Mouse (Mus musculus) midbrain, embryonic 16.5 days (tissue): Measurements from ENCODE around the gene Hsd17b2. TPM values are rescaled to one million over a fixed set of nuclear protein-coding genes. Genes with fewer than 3 reads are reported as not detected.

Experiments used
- ATAC-seq: fragments of 200-750 bp; cut with Nextera tagmentation; 2 replicates; pipeline ENCODE4 v1.8.0; 2017; ENCODE audit warnings: moderate TSS enrichment
- H3K27ac ChIP-seq: fragments of 300-500 bp; sonication (generic); 2 replicates; pipeline ENCODE4 v1.5.1; 2014; ENCODE audit warnings: mild to moderate bottlenecking, low read length, mixed read lengths
- H3K27me3 ChIP-seq: fragments of 300-500 bp; sonication (generic); 2 replicates; pipeline ENCODE4 v1.6.1; 2014; ENCODE audit warnings: low read depth, low read length, mixed read lengths; ENCODE audit not compliant: control insufficient read depth, insufficient read depth
- H3K36me3 ChIP-seq: fragments of 300-500 bp; sonication (generic); 2 replicates; pipeline ENCODE4 v1.6.1; 2014; ENCODE audit warnings: mild to moderate bottlenecking, low read length, moderate library complexity, mixed read lengths; ENCODE audit not compliant: control insufficient read depth, insufficient read depth
- H3K4me1 ChIP-seq: fragments of 300-500 bp; sonication (generic); 2 replicates; pipeline ENCODE4 v1.6.1; 2014; ENCODE audit warnings: mild to moderate bottlenecking, low read length, mixed read lengths; ENCODE audit not compliant: control insufficient read depth, insufficient read depth
- H3K4me2 ChIP-seq: fragments of 300-500 bp; sonication (generic); 2 replicates; pipeline ENCODE4 v1.6.1; 2014; ENCODE audit warnings: mild to moderate bottlenecking, low read length, mixed read lengths
- H3K4me3 ChIP-seq: fragments of 300-500 bp; sonication (generic); 2 replicates; pipeline ENCODE4 v1.5.1; 2014; ENCODE audit warnings: low read depth, mild to moderate bottlenecking, low read length, moderate library complexity, mixed read lengths
- H3K9ac ChIP-seq: fragments of 300-500 bp; sonication (generic); 2 replicates; pipeline ENCODE4 v1.6.1; 2014; ENCODE audit warnings: low read depth, low read length, mixed read lengths
- H3K9me3 ChIP-seq: fragments of 300-500 bp; sonication (generic); replicated peaks from 2 replicates; pipeline ENCODE4 v1.6.1; 2014; ENCODE audit warnings: mild to moderate bottlenecking, low read length, mixed read lengths; ENCODE audit not compliant: control insufficient read depth, poor library complexity, severe bottlenecking
- WGBS: fragments of 180-500 bp; shearing (Covaris S2); extraction: QIAGEN DNeasy Blood & Tissue Kit; methylation state at CpG from one replicate; pipeline ENCODE4 v1.1.7; 2014; 5-methylcytosine and 5-hydroxymethylcytosine counted together
- polyA plus RNA-seq: library from polyadenylated mRNA; unstranded; fragments of >200 nt; fragmentation: Nextera tagmentation; extraction: Ambion mirVana; gene quantifications from 2 replicates; pipeline ENCODE4 v1.2.1, GENCODE M21; 2015

Gene Hsd17b2
- polyA plus RNA-seq, 1 experiment from 2014 or later, result 0.29 TPM

- H3K27ac ChIP-seq, result no peak overlapping the region
- WGBS, result 87% methylated on average over 8 of the region's 9 CpGs
- H3K4me1 ChIP-seq, result no peaks in the 10 kb centered on the region
- no peaks in the 10 kb centered on the region for H3K27me3 ChIP-seq
- H3K9me3 ChIP-seq, result no peaks in the 10 kb centered on the region
- H3K4me3 ChIP-seq, result no peak overlapping the region
- H3K9ac ChIP-seq, result no peak overlapping the region
- no peak for ATAC-seq
- no peak overlapping the region for H3K4me2 ChIP-seq
- H3K36me3 ChIP-seq, result no peaks in the 10 kb centered on the region
These were observed 46.4 kb downstream of the Hsd17b2 start for GRCm38 (mm10) chr8:117747886-117748730.

DNA sequence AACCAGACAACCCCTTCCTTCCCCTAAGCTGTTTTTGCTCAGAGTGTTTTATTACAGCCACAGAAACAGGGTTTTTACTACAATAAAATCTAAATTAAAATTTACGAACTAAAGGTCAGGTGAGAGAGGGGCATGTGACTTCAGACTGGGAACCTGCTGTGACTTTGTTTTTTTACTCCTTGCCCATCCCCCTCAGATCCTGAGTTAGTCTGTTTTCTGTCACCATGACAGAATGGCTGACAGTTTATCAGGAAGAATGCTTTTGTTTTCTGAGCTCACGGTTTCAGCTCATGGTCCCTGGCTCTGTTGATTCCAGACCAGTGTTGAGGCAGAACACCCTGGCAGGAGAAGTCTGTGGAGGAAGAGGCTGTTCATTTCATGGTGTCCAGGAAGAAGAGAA is 47.7 kb downstream of the Hsd17b2 start:
- Histone ChIP-seq H3K9ac (no peak overlapping the region), H3K4me3 (no peak overlapping the region), H3K27me3 (no peaks in the 10 kb centered on the region), H3K9me3 (no peaks in the 10 kb centered on the region), H3K27ac (no peak overlapping the region), H3K36me3 (no peaks in the 10 kb centered on the region), H3K4me2 (no peak overlapping the region), H3K4me1 (no peaks in the 10 kb centered on the region)
- ATAC-seq, result no peak
- 48% methylated on average over 2 of the region's 2 CpGs for WGBS

GRCm38 (mm10) chr8:117757900-117758299 is 56.2 kb downstream of the Hsd17b2 start:
- Histone ChIP-seq H3K9ac (no peak overlapping the region), H3K4me3 (no peak overlapping the region), H3K27ac (no peak overlapping the region), H3K4me2 (no peak overlapping the region), H3K9me3 (0 out of 2 replicates have a peak, but pooled peaks cover 2% of the 10 kb centered on the region), H3K36me3 (no peaks in the 10 kb centered on the region), H3K27me3 (no peaks in the 10 kb centered on the region), H3K4me1 (no peaks in the 10 kb centered on the region)
- 89% methylated on average over 11 of the region's 11 CpGs for WGBS
- ATAC-seq, result no peak

DNA sequence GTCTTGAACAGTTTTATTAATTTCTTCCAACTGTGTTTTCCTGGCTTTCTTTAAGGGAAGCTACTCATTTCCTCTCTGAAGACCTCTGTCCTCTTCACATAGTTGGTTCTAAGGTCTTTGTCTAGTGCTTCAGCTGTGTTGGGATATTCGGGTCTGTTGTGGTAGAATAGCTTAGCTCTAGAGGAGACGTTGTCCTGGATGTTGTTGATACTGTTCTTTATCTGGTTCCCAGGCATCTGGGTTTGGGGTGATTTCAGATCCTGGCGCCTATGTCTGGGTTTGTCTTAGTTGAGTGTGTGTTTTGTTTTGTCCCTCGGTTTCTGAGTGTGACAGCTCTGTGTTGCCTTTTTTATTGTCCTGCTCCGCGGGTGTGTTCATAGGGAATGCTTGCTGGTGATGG is 61.1 kb downstream of the Hsd17b2 start:
- 90% methylated on average over 6 of the region's 6 CpGs for WGBS
- H3K36me3 ChIP-seq, result no peaks in the 10 kb centered on the region
- H3K9ac ChIP-seq, result no peak overlapping the region
- 0 out of 2 replicates have a peak, but pooled peaks cover 2% of the 10 kb centered on the region for H3K9me3 ChIP-seq
- ATAC-seq, result no peak
- H3K27ac ChIP-seq, result no peak overlapping the region
- H3K27me3 ChIP-seq, result no peaks in the 10 kb centered on the region
- no peaks in the 10 kb centered on the region for H3K4me1 ChIP-seq
- no peak overlapping the region for H3K4me3 ChIP-seq
- no peak overlapping the region for H3K4me2 ChIP-seq

- Histone ChIP-seq H3K4me2 (no peak overlapping the region), H3K4me1 (no peaks in the 10 kb centered on the region), H3K9me3 (0 out of 2 replicates have a peak, but pooled peaks cover 2% of the 10 kb centered on the region), H3K36me3 (no peaks in the 10 kb centered on the region), H3K27ac (no peak overlapping the region), H3K27me3 (no peaks in the 10 kb centered on the region), H3K4me3 (no peak overlapping the region), H3K9ac (no peak overlapping the region)
- WGBS, result 76% methylated on average over 4 of the region's 4 CpGs
- no peak for ATAC-seq
These were observed 62.9 kb downstream of the Hsd17b2 start for GRCm38 (mm10) chr8:117764625-117765024.

DNA sequence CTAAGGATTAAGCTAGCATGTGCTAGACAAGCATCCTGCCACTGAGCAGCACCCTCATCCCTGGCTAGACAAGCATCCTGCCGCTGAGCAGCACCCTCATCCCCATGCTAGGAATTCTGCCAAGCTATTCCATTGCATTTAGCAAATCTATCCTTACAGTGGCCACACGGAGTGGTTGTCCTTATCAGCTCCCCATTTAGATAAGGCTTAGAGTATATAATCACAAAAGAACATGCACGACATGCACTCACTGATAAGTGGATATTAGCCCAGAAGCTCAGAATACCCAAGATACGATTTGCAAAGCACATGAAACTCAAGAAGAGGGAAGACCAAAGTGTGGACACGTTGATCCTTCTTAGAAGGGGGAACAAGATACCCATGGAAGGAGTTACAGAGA is 64.2 kb downstream of the Hsd17b2 start:
- Histone ChIP-seq H3K4me3 (no peak overlapping the region), H3K9me3 (0 out of 2 replicates have a peak, but pooled peaks cover 2% of the 10 kb centered on the region), H3K4me1 (no peaks in the 10 kb centered on the region), H3K36me3 (no peaks in the 10 kb centered on the region), H3K4me2 (no peak overlapping the region), H3K27ac (no peak overlapping the region), H3K27me3 (no peaks in the 10 kb centered on the region), H3K9ac (no peak overlapping the region)
- WGBS, result 72% methylated on average over 5 of the region's 5 CpGs
- ATAC-seq, result no peak

DNA sequence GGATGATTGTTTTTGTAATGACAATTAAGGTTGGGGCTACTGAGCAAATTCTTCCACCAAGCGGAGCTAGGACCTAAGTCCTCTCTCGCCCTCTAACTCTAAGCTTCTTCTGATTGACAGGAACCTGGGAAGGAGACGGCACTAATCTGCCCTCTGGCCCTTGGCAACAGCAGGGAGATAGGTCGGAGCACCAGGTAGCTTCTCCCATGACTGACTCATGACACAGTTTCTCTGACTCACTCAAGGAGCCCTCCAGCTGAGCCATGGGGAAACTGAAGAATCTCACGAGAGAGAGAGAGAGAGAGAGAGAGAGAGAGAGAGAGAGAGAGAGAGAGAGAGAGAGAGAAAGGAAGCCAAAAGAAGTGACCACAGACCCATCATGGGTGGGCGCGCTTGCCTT is 67.3 kb downstream of the Hsd17b2 start:
- Histone ChIP-seq H3K27ac (no peak overlapping the region), H3K4me2 (no peak overlapping the region), H3K4me3 (no peak overlapping the region), H3K9me3 (no peaks in the 10 kb centered on the region), H3K4me1 (no peaks in the 10 kb centered on the region), H3K36me3 (no peaks in the 10 kb centered on the region), H3K9ac (no peak overlapping the region), H3K27me3 (no peaks in the 10 kb centered on the region)
- 65% methylated on average over 7 of the region's 7 CpGs for WGBS
- ATAC-seq, result no peak

DNA sequence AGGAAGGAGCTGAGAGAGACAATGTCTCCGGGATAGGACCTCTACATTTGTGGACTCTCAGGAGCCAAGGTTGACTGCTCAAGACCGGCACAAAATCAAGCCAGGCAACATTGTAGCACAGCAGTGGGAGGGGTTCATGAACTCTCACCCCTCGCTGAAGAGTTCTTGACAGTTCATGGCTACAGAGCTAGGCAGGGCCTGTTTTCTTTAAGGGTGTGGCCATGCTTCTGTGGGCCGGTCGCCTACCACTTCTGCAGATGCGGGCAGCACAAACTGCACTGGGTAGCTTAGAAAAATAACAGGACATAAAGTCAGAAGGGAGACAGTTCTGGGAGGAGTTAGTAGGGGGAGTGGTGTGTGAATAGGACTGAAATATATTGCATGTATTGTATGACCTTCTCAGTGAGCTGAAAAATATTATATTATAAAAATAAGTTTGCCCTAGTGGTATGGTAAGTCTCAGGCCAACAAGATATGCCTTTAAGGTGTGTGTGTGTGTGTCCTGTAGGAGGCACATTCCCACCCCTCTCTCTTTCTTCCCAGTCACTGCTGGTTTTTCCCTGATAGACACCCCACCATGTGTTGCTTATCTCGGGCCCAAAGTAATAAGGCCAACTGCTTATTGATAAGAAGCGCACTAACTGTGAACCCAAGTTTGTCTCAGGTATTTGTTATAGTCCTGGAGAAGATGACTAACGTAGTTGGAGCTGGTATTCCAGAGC is 69.6 kb downstream of the Hsd17b2 start:
- no peak overlapping the region for H3K9ac ChIP-seq
- ATAC-seq, result no peak
- H3K27ac ChIP-seq, result no peak overlapping the region
- no peak overlapping the region for H3K4me3 ChIP-seq
- H3K4me1 ChIP-seq, result no peaks in the 10 kb centered on the region
- H3K27me3 ChIP-seq, result no peaks in the 10 kb centered on the region
- no peaks in the 10 kb centered on the region for H3K36me3 ChIP-seq
- WGBS, result 89% methylated on average over 9 of the region's 9 CpGs
- H3K9me3 ChIP-seq, result no peaks in the 10 kb centered on the region
- no peak overlapping the region for H3K4me2 ChIP-seq

GRCm38 (mm10) chr8:117772126-117772525 is 70.4 kb downstream of the Hsd17b2 start:
- Histone ChIP-seq H3K4me2 (no peak overlapping the region), H3K4me1 (no peaks in the 10 kb centered on the region), H3K27ac (no peak overlapping the region), H3K4me3 (no peak overlapping the region), H3K36me3 (no peaks in the 10 kb centered on the region), H3K27me3 (no peaks in the 10 kb centered on the region), H3K9me3 (no peaks in the 10 kb centered on the region), H3K9ac (no peak overlapping the region)
- no peak for ATAC-seq
- WGBS, result 65% methylated on average over 2 of the region's 2 CpGs
